Mouse (Mus musculus): Measurements from ENCODE around the gene Kremen2.
"Not testable (repeated sequence)": the region's sequence is repeated elsewhere in the genome, so short reads cannot be mapped to it uniquely, and the experiment has no call there.

Kremen2 gene

DNA sequence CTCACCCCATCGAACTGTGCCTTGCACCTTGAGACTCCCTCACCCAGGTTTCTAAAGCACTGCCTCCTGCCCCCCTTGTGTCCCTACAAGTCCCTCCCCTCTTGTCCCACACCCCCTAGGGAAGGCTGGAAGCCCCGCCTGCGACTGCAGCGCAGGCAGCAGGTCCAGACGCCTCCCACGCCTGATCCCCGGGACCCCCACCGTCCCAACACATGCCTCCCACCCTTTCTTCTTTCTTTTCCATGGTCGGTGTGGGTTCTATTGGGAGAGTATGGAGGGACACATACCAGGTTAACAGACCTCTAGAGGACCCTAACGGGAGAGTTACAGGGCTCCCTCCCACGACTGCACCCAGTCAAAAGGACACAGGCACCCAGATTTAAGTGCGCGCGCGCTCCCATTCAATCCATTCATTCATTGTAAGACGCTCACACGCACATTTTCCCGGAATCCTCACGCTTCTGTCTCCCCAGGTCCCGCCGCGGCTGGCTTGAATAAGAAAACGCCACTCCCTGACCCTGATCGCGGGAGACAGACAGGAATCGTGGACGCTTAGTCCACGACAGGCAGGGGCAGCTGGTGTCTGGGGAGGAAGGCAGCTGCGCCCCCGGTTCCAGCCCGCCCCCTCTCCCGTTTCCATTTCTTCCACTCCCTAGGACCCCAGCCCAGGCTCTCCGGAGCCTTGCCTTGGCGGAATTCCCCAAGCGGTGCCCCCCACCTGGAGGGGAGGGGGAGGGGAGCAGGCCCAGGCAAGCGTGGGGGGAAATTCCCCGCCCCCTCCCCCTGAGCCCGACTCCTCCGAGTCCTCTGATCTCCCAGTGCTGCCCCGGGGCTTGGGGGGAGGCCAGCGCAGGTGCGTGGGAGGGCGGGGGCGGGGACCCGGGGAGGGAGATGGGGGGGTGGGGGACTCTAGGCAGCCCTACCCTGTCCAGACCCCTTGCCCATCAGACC lies at the start of gene Kremen2:
TSS of gene Kremen2 (minus strand) at position 533 of the 951 bp plus-strand sequence.
- DNase-seq = no peak

DNA sequence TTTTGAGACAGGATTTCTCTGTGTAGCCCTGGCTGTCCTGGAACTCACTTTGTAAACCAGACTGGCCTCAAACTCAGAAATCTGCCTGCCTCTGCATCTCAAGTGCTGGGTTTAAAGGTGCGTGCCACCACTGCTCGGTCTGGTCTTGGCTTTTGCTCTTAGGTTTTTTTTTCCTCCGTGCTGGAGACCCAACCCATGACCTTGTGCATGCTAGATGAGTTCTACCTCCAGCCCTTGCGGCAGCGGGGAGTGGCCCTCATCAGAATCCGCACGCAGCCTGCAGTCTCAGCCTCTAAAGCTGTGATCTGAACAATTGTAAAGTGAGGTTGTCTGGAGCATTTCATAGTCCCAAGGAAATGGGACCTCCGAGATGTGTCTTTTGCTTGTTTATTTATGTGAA lies 49.7 kb upstream of the Kremen2 start:
- no peak for DNase-seq

DNA sequence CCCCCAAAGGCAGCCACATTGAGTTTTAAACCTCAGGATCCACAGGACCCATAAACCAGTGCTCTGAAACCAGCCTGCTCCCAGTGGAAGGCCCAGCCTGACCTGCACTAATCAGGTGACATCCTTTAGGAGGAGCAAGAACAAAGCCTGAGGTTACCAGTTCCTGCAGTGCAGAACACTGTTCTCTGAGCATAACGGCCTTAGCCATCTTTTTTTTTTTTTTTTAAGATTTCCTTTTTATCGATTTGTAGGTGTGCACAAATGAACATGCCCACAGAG lies 45.4 kb upstream of the Kremen2 start:
- no peak for DNase-seq

DNA sequence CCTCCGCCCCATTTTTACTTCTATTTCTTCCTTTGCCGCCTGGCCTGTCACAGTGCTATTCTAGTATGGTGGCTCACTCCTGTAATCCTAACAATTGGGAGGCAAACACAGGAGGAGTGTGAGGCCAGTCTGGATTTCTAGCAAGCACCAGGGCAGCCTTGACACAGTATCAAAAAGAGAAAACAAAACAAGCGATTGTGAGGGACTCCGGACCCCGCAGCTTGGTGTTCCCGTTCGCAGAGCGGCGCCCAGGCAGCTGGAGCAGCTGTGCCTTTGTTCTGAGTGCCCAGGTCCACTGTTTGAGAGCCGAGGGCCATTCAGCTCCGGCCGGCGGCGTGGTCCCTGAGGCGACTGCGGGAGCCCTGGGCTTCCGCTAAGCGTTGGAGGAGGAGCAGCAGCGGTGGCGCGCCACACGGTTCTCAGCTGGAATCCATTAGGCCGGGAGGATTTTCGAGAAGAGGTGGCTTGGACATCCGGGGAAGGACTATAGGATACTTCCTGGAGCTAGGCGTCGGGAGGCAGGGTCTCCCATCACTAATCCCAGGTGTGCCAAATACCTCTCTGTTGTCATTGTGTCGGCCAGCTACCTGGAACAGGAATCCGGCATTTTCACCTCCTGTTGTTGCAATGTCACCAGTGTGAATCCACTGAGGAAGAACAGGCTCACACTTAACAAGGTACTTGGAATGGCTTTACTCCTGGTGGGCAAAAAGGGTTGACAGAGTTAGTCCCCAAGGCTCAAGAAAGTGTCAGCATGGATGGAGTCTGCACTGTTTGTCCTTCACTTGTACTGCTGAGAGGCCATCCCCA lies 44.8 kb upstream of the Kremen2 start, which contains the start of gene Srrm2:
TSS of gene Srrm2 (plus strand) at position 264 of the 810 bp plus-strand sequence.
- DNase-seq = peak; percentile 73 to 77

DNA sequence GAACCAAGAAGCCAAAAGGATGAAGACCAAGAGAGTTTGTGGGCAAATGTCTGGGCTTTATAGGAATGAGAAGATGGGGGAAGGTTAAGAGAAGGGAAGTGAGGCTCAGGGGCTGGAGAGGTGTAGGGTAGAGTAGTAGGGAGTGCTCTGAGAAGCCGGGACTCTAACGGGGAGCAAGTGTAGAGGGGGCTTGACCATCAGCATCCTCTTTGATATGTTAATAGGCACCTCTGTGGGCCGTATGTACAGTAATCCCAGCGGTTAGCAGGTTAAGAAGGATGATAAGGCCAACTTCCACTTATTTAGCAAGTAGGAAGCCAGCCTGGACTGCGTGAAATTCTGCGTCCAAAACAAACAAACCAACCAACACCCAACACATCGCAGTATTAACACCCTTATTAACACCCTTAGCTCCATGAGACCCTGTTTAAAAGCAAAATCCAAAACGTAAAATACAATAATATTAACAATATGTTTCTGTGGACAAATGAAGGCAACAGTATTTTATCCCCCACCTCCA lies 44.2 kb upstream of the Kremen2 start:
- no peak for DNase-seq

DNA sequence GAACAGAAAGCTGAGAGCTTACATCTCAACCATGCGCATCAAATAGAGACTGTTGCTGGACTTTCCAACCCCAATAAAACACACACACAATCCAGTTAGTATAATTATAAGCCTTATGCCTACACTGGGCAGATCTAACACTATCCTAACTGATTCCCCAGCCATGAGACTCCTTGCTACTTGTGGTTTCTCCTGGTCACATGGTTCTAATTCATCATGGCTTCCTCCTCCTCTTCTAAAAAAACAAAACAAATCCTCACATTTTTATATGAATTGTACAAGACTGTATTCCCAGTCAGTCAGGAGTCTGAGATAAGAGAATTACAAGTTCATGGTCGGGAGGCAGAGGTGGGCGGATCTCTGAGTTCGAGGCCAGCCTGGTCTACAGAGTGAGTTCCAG lies 43.3 kb upstream of the Kremen2 start:
- no peak for DNase-seq

DNA sequence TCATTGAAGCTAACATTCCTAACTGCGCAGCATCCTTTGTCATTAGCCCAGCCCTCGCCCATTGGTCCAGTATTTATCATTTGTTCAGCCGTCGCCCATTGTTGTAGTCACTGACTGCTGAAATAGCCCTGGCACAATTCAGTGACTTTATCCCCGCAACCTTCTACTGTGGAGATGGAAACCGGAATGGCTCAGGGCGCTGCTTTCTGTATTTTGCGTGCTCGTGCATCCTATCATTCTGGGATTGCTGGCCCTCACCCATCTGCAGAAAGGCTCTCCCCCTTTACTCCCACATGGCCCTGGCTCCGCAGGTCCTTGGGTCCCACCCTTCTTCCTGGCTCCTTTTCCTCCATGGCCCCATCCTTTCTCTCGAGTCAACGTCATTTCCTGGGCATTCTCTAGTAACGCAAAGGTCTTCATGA lies 40.9 kb upstream of the Kremen2 start:
- DNase-seq = peak in 1 of 2 experiments; percentile 15

DNA sequence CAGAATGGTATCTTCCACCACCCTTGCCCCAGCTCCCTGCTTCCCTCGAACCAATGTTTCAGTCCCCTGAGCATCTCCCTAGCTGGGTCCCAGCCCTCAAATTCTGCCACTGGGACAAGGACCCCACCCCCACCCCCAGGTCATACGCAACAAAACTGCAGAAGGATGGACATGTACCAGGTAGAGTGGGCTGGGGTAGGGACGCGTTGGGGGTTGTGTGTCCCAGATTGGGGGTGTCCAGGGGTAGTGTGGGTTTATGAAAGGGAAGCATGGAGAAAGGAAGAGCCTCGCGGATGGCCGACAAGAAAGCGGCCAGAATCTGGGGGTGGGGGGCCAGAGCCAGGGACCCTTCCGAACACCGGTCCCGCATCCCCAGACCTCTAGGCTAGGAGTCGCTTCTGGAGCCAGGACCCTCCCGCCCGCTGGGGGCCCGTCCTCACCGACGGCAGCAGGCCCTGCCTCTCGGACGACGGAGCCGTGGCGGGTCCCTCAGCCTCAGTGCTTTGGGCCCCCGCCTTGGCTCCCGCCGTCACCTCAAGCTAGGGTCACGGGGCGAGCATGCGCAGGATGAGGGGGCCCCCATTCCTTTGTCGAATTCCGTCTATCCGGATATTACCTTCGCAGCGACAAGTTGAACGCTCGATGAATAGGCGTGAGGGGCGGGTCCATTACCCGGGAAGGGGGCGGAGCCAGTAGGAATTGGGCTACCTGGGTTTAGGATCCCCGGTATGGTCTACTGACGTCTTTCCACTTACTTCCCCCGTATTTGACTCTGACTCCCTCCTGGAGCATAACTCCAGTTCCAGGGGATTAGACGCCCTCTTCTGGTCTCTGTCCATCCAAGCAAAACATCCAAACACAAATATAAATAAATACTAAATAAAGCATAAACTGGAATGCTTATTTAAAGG lies 40.2 kb upstream of the Kremen2 start, which contains the start of gene Flywch2:
TSS of gene Flywch2 (minus strand) at position 521 of the 911 bp plus-strand sequence.
- DNase-seq = peak; percentile 85

DNA sequence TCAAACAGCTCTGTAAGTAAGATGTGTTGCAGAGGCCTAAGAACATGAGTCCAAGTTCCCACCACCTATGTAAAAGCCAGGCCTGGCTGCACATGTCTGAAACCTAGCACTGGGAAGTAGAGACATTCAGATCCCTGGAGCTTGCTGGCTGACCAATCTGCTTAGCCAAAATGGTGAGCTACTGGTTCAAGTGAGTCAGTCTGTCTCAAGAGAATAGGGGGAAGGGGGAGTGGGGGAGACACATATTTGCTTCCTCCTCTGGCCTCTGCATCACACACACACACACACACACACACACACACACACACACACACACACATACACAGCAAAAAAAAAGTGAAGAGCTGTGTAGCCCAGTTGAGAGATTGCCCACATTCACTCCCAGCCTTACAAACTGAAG lies 37.7 kb upstream of the Kremen2 start:
- DNase-seq = no peak

DNA sequence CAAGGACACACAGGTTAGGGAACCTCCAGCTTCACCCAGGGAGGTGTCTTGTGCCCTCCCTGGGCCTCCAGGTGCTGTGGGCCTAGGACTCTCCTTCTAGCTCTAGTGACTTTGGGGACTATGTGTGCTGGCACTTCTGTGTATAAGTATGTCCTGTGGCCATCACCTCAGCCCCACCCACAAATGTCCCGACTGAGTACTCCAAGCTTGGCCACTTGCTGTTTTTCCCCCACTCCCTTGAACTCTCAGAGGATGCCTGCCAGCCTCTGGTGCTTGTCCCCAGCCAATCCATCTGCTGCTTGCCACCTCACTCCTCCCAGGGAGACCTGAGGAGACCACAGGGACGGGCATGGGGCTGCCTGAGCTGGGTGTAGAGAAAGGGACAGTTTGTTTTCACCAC lies 32.8 kb upstream of the Kremen2 start:
- no peak for DNase-seq

DNA sequence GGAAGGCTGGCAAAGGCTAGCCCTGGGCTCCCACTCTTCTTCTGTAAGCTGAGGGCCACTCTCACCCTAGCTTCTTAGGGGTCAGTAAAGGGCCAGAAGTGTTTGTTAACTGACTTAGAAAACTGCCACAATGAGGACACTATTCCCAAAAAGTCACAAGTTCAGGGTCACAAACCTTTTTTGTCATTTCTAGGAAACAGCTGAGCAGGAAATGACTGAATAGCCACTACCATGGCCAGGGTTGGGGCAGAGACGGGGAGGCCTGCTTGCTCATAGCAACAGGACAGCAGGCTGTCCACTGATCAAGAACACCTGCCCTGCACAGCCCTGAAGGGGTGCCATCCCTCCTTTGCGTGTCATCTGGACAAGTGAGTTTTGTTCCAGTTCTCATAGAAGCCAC lies 31.5 kb upstream of the Kremen2 start:
- DNase-seq = no peak

DNA sequence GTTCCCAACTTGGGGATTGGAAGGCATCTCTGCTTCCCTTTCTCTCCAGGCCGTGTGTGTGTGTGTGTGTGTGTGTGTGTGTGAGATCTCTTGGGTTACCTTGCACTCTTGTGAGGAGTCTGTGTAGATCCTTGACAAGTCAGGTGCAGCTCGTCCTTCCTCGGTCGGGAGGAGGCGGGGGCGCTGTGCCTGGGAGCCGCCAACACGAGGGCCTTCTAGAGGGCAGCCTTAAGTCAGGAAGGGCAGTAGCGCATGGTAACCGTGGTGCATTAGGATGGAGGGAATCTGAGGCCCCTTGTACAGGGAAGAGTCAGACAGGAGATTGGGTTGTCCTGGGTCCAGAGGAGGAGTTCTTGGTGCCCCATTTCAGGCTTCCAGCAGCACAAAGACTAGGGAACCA lies 30.6 kb upstream of the Kremen2 start:
- no peak for DNase-seq

DNA sequence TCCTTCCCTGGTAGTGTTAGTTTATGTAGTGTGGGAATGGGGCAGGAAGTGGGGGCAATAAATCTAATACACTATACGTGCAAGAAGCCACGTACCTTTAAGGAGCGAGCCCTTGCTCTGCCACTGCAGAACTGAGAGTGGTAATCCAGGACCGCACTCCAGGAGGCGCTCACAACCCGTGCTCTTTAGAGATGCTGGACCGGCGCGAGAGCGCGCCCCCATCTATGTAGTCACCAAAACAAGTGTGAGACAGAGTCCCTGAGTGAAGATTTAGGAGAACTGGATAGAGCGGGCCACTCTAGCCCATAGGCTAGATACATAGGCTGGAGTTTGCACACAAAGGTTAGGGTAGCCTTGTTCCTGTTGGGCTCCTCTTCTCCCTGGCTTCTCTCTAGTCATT lies 28.5 kb upstream of the Kremen2 start:
- DNase-seq = peak; percentile 86 to 89

DNA sequence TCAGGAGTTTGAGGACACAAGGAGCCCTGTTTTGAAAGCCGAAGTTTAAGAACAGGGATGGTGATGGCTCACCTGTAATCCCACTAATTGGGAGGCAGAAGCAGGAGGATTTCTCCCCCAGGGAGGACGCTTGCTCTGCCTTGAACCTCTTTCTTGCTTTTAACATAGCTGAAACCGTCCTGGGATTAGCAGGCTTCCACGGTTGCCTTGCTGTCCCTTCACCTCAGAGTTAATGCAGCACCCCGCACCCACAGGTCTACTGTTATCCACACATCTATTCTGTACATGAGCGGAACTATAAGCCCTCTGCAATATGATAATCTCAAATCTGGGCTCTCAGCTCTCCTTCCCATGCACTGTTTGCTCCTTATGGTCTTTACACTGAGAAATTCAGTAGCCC lies 28.0 kb upstream of the Kremen2 start:
- DNase-seq = no peak

DNA sequence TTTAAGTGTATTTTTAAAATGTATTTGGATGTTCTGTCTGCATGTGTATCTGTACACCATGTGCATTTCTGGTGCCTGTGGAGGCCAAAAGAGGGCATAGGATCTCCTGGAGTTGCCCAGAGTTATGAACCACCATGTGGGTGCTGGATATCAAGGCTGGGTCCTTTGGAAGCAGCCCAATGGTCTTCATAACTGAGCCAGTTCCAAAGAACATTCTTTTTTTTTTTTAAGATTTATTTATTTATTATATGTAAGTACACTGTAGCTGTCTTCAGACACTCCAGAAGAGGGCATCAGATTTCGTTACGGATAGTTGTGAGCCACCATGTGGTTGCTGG lies 26.6 kb upstream of the Kremen2 start:
- not testable (repeated sequence) for DNase-seq

DNA sequence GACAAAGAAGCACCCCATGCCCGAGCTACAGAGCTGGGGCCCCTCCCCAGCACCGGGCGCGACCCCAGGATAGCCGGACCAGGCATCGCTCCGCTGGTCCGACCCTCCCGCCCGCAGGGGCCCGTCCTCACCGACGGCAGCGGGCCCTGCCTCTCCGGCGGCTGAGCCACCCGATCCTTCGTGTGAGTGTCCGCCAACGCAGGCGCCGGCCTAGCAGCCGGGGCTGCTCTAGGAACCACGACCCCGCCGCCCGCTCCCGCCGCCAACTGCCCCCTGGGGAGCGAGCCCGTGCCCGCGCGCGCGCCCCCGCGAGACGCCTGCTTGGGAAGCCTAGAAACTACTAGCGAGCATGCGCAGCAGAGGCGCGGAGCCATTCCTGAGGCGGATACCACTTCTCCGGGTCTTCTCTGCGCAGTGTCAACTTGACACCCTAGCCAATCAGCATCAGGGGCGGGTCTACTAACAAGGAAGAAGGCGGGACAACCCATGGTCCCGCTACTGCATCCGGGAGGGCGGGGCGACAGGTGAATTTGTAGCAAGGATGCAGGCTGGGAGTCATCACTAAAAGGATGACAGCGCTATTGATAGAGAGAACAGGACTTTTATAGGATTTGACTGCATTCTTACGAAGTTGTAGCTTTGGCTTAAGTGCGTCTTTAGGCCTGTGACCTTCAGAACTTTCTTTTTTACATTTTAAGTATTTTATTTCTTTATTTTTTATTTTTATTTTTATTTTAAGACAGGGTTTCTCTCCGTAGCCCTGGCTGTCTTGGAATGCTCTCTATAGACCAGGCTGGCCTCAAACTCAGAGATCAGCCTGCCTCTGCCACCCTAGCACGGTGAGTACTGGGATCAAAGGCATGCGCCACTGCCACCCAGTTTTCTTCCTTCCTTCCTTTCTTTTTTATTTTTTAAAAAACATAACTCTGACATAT lies 25.9 kb upstream of the Kremen2 start, which contains the start of gene Flywch1:
TSS of gene Flywch1 (minus strand) at position 319 of the 935 bp plus-strand sequence.
- DNase-seq = peak; percentile 98

DNA sequence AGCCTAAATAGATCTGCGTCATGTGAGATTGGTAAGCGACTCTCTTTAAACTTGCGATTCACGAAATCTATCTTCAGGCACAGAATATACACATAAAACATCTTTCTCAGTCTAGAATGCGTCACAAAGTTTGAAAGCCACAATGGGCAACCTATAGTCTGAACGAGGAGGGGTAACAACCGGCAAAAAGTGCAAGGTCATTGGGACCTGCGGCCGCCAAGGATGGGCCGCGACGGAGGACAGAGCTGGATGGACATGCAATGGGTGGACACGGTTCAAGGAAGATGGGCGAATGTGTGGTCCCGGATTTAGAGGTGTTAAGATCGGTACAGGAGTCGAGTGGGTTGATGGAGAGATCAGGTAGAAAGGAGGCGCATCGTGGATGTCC lies 25.3 kb upstream of the Kremen2 start:
- no peak for DNase-seq

DNA sequence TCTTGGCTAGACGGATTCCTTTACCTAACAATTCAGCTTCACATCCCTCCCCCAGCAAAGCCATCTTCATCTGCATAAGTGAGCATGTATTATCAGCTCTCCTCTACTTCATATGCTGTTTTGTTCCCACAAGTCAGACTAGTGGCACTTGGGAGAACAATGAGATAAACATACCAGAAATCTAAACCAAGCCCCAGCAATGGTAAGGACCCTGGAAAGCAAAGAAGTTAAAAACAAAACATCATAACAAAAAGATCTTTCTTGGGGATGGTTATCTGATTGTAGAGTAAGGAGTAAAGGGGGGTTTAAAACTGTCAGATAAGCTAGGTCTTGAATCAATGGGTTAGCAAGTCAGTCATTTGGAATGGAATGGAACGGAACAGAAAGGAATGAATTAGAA lies 24.9 kb upstream of the Kremen2 start:
- DNase-seq = no peak

DNA sequence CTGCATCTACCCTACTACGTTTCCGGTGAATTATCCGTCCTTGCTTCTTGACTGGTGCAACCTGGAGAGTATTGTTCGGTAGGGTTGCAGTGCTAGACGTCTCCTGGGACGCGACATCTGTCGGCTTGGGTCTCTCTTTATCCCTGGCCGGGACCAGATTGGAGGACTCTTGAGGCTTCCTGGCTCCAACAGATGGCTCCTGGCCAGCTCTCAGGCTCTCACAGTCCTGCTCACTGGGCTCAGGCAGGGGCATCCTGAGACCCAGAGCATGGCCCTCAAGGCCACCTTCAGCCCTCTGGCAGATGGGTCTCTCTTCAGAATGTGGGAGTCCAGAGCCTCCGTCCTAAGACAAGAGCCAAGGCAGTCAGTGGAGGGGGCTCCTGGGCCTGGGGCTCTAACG lies 17.3 kb upstream of the Kremen2 start:
- no peak for DNase-seq

DNA sequence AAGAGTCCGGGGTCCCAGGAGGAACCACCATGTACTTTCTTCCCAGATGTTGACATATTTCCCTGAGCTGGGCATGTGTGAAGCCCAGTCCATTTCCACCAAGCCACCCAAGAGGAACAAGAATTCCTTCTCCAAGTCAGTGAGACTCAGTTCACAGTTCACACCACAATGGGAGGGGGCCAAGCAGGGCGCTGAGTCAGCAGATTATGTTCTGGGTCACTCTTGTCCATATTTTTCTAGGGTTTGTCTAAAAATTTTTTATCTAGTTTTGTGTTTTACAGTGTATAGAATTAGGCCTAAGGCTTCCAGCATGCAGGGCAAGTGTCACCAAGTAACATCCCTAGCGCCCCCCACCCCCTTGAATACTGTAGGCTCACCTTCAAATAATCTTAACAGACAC lies 15.5 kb upstream of the Kremen2 start:
- no peak for DNase-seq

DNA sequence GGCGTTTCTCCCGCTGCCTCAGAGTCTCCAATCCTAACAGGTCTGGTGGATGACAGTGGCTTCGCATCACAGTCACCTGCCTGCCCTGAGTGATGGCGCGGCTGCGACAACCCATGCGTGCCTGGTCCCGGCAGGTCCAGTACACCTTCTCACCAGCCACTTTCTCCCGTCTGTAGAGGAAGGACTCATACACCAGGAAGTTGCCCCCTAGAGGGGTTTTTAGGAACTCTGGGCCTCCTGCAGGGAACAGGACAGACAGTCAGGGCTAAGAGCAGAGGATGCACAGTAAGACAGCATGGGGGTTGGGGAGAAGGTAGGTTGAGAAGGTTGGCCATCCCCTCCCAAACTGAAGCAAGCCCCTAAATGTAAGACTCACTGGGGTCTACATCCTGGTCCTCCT lies 14.6 kb upstream of the Kremen2 start:
- no peak for DNase-seq

All from lung, postnatal 4 days (tissue).